Mouse (Mus musculus) spleen, adult 2 months (tissue): ENCODE measurements around the gene Ptprm. TPM values are rescaled to one million over a fixed set of nuclear protein-coding genes. Genes with fewer than 3 reads are reported as not detected.

Experiments
- DNase-seq, 2 experiments: peaks; one replicate each; pipeline versions ENCODE4 v3.0.0 to v3.0.0-alpha.2; 2012 to 2021; ENCODE audit warnings: low spot score in 2 of 2, low read depth in 1 of 2
- H3K27ac ChIP-seq: fragments of 200-500 bp; 2 replicates; pipeline ENCODE4 v1.5.1; 2012; ENCODE audit warnings: low read length, inconsistent platforms; ENCODE audit not compliant: insufficient read depth
- H3K27me3 ChIP-seq: fragments of 200-500 bp; 2 replicates; pipeline ENCODE4 v1.6.1; 2012; ENCODE audit warnings: mild to moderate bottlenecking, moderate library complexity, low read length, inconsistent platforms; ENCODE audit not compliant: control insufficient read depth, insufficient read depth
- H3K36me3 ChIP-seq: fragments of 200-500 bp; 2 replicates; pipeline ENCODE4 v1.6.1; 2012; ENCODE audit warnings: mild to moderate bottlenecking, low read length, inconsistent platforms; ENCODE audit not compliant: control insufficient read depth, insufficient read depth
- H3K4me1 ChIP-seq: fragments of 200-500 bp; 2 replicates; pipeline ENCODE4 v1.6.1; 2011; ENCODE audit warnings: inconsistent platforms; ENCODE audit not compliant: control insufficient read depth, insufficient read depth, insufficient read length
- H3K4me3 ChIP-seq: fragments of 200-500 bp; 2 replicates; pipeline ENCODE4 v1.5.1; 2011; ENCODE audit warnings: mild to moderate bottlenecking, inconsistent platforms; ENCODE audit not compliant: insufficient read depth, insufficient read length; ENCODE audit errors: extremely low read depth
- CTCF ChIP-seq: fragments of 200-500 bp; IDR thresholded peaks from 2 replicates; pipeline ENCODE4 v1.5.1; 2011; ENCODE audit warnings: mild to moderate bottlenecking, inconsistent platforms; ENCODE audit not compliant: insufficient read depth, insufficient read length, insufficient replicate concordance; ENCODE audit errors: extremely low read depth
- POLR2A ChIP-seq: fragments of 200-500 bp; IDR thresholded peaks from 2 replicates; pipeline ENCODE4 v1.6.1; 2011; ENCODE audit warnings: low read depth, low read length, inconsistent platforms
- WGBS: fragments of 180-500 bp; shearing (Covaris S2); methylation state at CpG from one replicate; pipeline ENCODE4 v1.1.7; 2018; 5-methylcytosine and 5-hydroxymethylcytosine counted together
- polyA plus RNA-seq: library from polyadenylated mRNA; depleted of rRNA; stranded (reverse); fragments of >200 nt; gene quantifications from 2 replicates; pipeline ENCODE4 v1.2.3, GENCODE M21; 2012

Gene Ptprm
- polyA plus RNA-seq, 1 experiment, result 5.0 TPM

DNA sequence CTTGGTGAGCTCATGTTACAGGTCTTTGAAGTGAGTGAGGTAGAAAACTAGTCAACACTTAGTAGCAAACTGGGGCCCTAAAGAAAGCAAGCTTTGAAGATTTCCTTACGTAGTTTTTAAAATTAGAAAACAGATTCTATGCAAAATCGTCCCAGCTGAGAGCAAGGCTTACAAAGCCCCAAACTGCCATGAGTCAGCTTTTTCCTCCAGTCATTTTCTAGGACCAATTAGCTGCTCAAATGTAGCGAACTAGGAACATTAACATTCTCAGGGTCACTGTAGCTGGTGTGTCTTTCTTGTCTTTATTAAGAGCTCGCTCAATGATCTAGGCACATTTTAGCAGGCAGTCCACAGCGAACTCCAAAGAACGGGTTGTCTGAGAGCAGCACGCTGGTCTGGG is 153.1 kb downstream of the Ptprm start:
- no peak for DNase-seq
- Histone ChIP-seq H3K36me3 (no peaks in the 10 kb centered on the region), H3K27me3 (no peaks in the 10 kb centered on the region), H3K27ac (no peak overlapping the region), H3K4me3 (no peak overlapping the region), H3K4me1 (no peaks in the 10 kb centered on the region)
- 73% methylated on average over 7 of the region's 7 CpGs for WGBS
- TF ChIP-seq POLR2A (no peak), CTCF (no peak)

DNA sequence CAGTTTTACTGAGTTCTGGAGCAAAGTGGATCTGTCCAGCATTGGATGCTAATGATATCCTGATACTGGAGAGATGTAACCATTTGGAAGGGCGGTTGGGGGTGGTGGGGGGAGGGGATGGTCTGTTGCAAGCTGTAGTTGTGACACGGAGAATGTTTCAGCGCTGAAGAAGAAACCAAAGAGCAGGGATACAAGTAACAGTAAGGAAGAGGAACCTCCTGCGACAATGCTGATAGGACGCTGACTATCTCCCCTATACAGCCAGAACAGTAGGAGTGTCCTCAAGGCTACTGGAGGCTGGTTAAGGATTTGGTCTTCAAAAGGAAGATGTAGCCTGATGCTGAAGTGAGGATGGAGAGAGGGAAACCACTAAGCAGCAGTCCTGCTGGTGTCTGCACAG is 160.5 kb downstream of the Ptprm start:
- Histone ChIP-seq H3K4me3 (no peak overlapping the region), H3K27me3 (no peaks in the 10 kb centered on the region), H3K4me1 (no peaks in the 10 kb centered on the region), H3K36me3 (no peaks in the 10 kb centered on the region), H3K27ac (no peak overlapping the region)
- WGBS, result 50% methylated on average over 5 of the region's 5 CpGs
- DNase-seq, result no peak
- TF ChIP-seq POLR2A (no peak), CTCF (no peak)

- 18% methylated on average over 2 of the region's 2 CpGs for WGBS
- no peak overlapping the region for H3K4me3 ChIP-seq
- H3K36me3 ChIP-seq, result no peaks in the 10 kb centered on the region
- H3K4me1 ChIP-seq, result no peaks in the 10 kb centered on the region
- TF ChIP-seq CTCF (no peak), POLR2A (no peak)
- no peak overlapping the region for H3K27ac ChIP-seq
- no peaks in the 10 kb centered on the region for H3K27me3 ChIP-seq
- DNase-seq, result no peak
Measured at GRCm38 (mm10) chr17:67188514-67188913, 165.7 kb downstream of the Ptprm start.

DNA sequence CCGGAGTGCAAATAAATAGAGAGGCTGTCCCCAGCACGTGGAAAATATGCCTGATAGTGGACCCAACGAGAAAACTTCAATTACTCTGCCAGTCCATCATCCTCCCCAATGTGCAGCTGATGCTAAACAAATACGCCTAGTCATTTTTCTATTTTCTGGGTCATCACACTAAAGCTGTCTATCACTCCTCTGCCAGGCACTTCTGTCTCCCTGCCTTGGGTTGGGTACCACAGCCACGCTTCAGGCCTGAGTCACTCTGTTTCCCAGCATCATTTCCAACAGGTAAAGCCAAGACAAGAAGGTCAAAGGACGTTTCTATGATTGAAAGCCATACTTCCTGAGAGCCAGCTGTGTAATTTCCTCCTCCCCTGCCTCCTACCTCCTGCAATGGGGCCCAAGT is 167.4 kb downstream of the Ptprm start:
- Histone ChIP-seq H3K36me3 (no peaks in the 10 kb centered on the region), H3K27ac (no peak overlapping the region), H3K4me3 (no peak overlapping the region), H3K4me1 (no peaks in the 10 kb centered on the region), H3K27me3 (no peaks in the 10 kb centered on the region)
- WGBS, result 69% methylated on average over 6 of the region's 6 CpGs
- DNase-seq, result no peak
- TF ChIP-seq POLR2A (no peak), CTCF (no peak)

DNA sequence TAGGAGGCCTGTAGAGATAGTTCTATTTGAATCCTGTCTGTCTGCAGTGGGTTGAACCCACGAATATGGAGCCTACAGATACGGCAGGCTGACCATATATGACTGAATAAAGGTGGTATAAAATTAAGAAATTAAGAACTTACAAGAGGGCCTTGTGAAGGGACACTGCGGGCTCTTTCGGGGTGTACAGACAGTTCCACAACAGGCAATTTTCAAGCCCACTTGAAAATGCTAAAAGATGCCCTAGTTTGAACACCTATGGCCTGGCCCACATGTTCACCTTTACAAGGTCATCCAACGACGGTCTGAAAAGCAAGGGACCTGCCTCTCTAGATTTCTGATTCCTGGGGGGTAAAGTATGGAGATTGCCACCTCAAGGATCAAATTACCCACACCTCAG is 168.3 kb downstream of the Ptprm start:
- Histone ChIP-seq H3K27me3 (no peaks in the 10 kb centered on the region), H3K27ac (no peak overlapping the region), H3K4me1 (no peaks in the 10 kb centered on the region), H3K4me3 (no peak overlapping the region), H3K36me3 (no peaks in the 10 kb centered on the region)
- 82% methylated on average over 6 of the region's 6 CpGs for WGBS
- DNase-seq, result no peak
- TF ChIP-seq CTCF (no peak), POLR2A (no peak)

DNA sequence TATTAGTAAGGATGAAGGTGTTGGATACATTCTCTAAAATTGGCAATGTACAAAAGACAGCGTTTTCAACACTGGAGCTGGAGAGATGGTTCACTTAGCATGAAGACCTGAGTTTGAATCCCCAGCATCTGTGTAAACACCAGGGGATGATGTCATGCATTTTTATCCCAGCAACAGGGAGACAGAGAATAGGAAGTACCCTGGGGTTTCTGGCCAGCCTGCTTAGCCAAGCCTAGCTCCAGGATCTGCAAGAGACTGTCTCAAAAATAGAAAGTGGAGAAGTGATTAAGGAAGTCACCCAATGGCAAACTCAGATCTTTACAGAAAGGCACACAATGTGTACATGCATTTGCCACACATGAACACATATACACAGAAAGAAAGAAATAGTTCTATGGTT is 174.8 kb downstream of the Ptprm start:
- no peaks in the 10 kb centered on the region for H3K4me1 ChIP-seq
- TF ChIP-seq CTCF (no peak), POLR2A (no peak)
- no peak overlapping the region for H3K27ac ChIP-seq
- no peaks in the 10 kb centered on the region for H3K27me3 ChIP-seq
- WGBS, result 90% methylated on average over 1 of the region's 1 CpGs
- H3K4me3 ChIP-seq, result no peak overlapping the region
- no peak for DNase-seq
- H3K36me3 ChIP-seq, result no peaks in the 10 kb centered on the region

- H3K36me3 ChIP-seq, result no peaks in the 10 kb centered on the region
- 86% methylated on average over 5 of the region's 5 CpGs for WGBS
- no peak overlapping the region for H3K4me3 ChIP-seq
- no peak overlapping the region for H3K27ac ChIP-seq
- no peaks in the 10 kb centered on the region for H3K4me1 ChIP-seq
- no peak for DNase-seq
- TF ChIP-seq CTCF, result no peak
- TF ChIP-seq POLR2A, result no peak
- no peaks in the 10 kb centered on the region for H3K27me3 ChIP-seq
Measured at GRCm38 (mm10) chr17:67178686-67179265, 175.5 kb downstream of the Ptprm start.

DNA sequence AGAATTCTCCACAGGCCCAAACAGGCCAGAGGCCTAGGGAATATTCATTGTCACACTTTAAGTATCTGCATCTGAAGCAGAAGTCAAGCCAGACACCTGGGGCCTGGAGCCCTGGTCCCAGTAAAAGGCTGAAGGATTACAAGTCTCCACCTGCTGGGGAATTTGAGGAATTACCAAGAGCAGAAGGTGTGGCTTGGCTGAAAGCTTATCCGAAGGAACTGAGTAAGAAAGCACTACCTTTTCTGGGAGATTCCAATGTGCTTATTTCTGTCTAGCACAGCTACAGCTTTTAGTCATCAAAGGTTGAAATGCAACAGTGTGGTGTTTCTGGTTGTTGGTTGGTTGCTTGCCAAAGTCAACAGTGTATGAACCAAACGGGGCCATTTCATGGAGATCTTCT is 178.4 kb downstream of the Ptprm start:
- WGBS, result 45% methylated on average over 2 of the region's 2 CpGs
- Histone ChIP-seq H3K36me3 (no peaks in the 10 kb centered on the region), H3K4me3 (no peak overlapping the region), H3K4me1 (no peaks in the 10 kb centered on the region), H3K27ac (no peak overlapping the region), H3K27me3 (no peaks in the 10 kb centered on the region)
- no peak for DNase-seq
- TF ChIP-seq CTCF, result no peak
- no peak for TF ChIP-seq POLR2A
